Mouse (Mus musculus) G1E (cell line): Measurements from ENCODE around the gene Samd3. TPM values are rescaled to one million over a fixed set of nuclear protein-coding genes. Genes with fewer than 3 reads are reported as not detected.

Experiments used
- ATAC-seq: 2 replicates; pipeline ENCODE4 v1.8.0; 2016; ENCODE audit warnings: mild to moderate bottlenecking; ENCODE audit not compliant: insufficient number of reproducible peaks, poor library complexity, low FRiP score, severe bottlenecking; ENCODE audit errors: extremely low read depth
- DNase-seq: peaks from one replicate; pipeline ENCODE4 v3.0.0; 2012; ENCODE audit warnings: low spot score
- H3K27me3 ChIP-seq: 2 replicates; pipeline ENCODE4 v1.6.1; 2012; ENCODE audit warnings: mild to moderate bottlenecking, low read length, inconsistent platforms; ENCODE audit not compliant: insufficient read depth
- H3K36me3 ChIP-seq: replicated peaks from 2 replicates; pipeline ENCODE3; 2012; ENCODE audit warnings: mild to moderate bottlenecking, inconsistent platforms
- H3K4me1 ChIP-seq: 2 replicates; pipeline ENCODE4 v1.6.1; 2012; ENCODE audit warnings: low read depth, low read length, inconsistent platforms, mixed read lengths; ENCODE audit not compliant: insufficient read depth
- H3K4me3 ChIP-seq: 2 replicates; pipeline ENCODE4 v1.5.1; 2012; ENCODE audit warnings: low read depth, mild to moderate bottlenecking, inconsistent platforms, low read length, moderate library complexity, mixed read lengths
- H3K9me3 ChIP-seq: replicated peaks from 2 replicates; pipeline ENCODE4 v1.6.1; 2012; ENCODE audit warnings: inconsistent platforms
- CTCF ChIP-seq: IDR thresholded peaks from 2 replicates; pipeline ENCODE4 v1.5.1; 2012; ENCODE audit warnings: low read depth, low read length, inconsistent platforms, mixed read lengths
- GATA1 ChIP-seq: IDR thresholded peaks from 2 replicates; pipeline ENCODE4 v1.6.1; 2012; ENCODE audit warnings: borderline replicate concordance, low read length, inconsistent platforms, mixed read lengths
- GATA2 ChIP-seq: IDR thresholded peaks from 2 replicates; pipeline ENCODE4 v1.6.1; 2012; ENCODE audit warnings: low read depth, low read length, inconsistent platforms, borderline replicate concordance
- POLR2AphosphoS5 ChIP-seq: IDR thresholded peaks from 2 replicates; pipeline ENCODE4 v1.6.1; 2012; ENCODE audit warnings: low read depth, low read length, inconsistent platforms; ENCODE audit not compliant: insufficient replicate concordance
- TAL1 ChIP-seq: conservative IDR thresholded peaks from 2 replicates; pipeline ENCODE4 v1.6.1; 2012; ENCODE audit warnings: low read depth, low read length, inconsistent platforms, mixed read lengths
- polyA plus RNA-seq: library from polyadenylated mRNA; stranded (reverse); fragments of >175 nt; gene quantifications from 2 replicates; pipeline ENCODE4 v1.2.3, GENCODE M21; 2012
- total RNA-seq, 2 experiments: library from RNA; stranded (forward) in 1 of 2; stranded (reverse) in 1 of 2; fragments of 200-1000 nt in 1 of 2; fragments of >200 nt in 1 of 2; fragmentation: Nextera tagmentation in 1 of 2; gene quantifications; 2 replicates each; pipeline ENCODE4 v1.2.3; 2014 to 2017

Samd3 gene
- total and polyA plus RNA-seq, 3 experiments = not detected

DNA sequence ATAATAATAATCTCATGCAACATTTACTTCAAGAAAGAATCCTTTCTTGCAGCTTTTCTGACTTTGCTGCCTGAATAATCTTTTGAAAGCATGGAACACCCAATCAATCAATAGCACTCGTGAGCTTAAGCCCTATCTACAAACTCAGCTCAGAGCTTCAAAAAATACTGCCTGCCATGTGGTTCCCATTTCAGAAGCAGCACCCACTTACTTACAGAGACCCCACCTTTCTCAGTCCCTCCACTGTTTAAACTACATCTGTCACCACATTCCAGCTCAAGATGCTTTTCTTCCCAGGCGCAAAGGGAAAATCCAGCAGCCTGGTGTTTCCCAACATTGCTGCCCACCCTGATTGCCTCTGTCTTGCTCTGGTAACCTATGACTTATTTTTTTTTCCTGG is 2.8 kb upstream of the Samd3 start:
- ATAC-seq (no peak), DNase-seq (no peak)
- Histone ChIP-seq H3K4me1 (no peaks in the 10 kb centered on the region), H3K4me3 (no peak overlapping the region), H3K9me3 (no peaks in the 10 kb centered on the region), H3K36me3 (no peaks in the 10 kb centered on the region), H3K27me3 (no peaks in the 10 kb centered on the region)
- TF ChIP-seq TAL1 (no peak), GATA1 (no peak), CTCF (no peak), POLR2AphosphoS5 (no peak), GATA2 (no peak)

DNA sequence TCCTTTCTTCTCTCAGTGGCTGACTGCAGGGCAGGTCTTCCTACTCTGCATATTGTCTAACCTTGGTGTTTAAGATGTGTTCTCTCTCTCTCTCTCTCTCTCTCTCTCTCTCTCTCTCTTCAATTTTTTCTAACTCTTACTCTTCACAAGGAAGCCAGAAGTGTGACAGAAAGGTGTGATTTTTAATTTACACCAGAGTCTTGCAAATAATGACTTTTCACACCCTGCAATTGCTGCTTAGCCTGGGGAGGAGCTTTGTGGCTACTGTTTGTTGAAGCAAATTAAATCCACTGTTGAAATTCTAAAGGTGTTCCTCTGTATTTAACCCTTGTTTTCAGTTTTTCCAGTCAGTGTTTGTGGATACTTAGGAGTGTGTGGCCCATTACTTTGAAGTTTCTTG is 1.3 kb upstream of the Samd3 start:
- no peak for DNase-seq
- TF ChIP-seq GATA1 = no peak
- TF ChIP-seq GATA2 = no peak
- no peak for TF ChIP-seq CTCF
- no peak for TF ChIP-seq POLR2AphosphoS5
- no peak for TF ChIP-seq TAL1
- 0 out of 2 replicates have a peak, but pooled peaks cover 2% of the 10 kb centered on the region for H3K9me3 ChIP-seq
- H3K27me3 ChIP-seq = no peaks in the 10 kb centered on the region
- no peaks in the 10 kb centered on the region for H3K4me1 ChIP-seq
- no peak for ATAC-seq
- H3K36me3 ChIP-seq = no peaks in the 10 kb centered on the region
- H3K4me3 ChIP-seq = no peak overlapping the region

- TF ChIP-seq CTCF (no peak), GATA1 (no peak), TAL1 (no peak), GATA2 (no peak)
- Histone ChIP-seq H3K36me3 (no peaks in the 10 kb centered on the region), H3K4me1 (no peaks in the 10 kb centered on the region), H3K4me3 (no peak overlapping the region), H3K9me3 (peaks cover 10% of the 10 kb centered on the region), H3K27me3 (no peaks in the 10 kb centered on the region)
- ATAC-seq (no peak), DNase-seq (no peak)
Observed at GRCm38 (mm10) chr10:26232071-26232653, 2.7 kb downstream of the Samd3 start.

- no peaks in the 10 kb centered on the region for H3K36me3 ChIP-seq
- no peak for ATAC-seq
- DNase-seq = no peak
- no peaks in the 10 kb centered on the region for H3K27me3 ChIP-seq
- H3K4me1 ChIP-seq = no peaks in the 10 kb centered on the region
- no peak overlapping the region for H3K4me3 ChIP-seq
- peaks cover 10% of the 10 kb centered on the region for H3K9me3 ChIP-seq
- TF ChIP-seq CTCF (no peak), POLR2AphosphoS5 (no peak), GATA2 (no peak), TAL1 (no peak), GATA1 (no peak)
Observed at GRCm38 (mm10) chr10:26238559-26238958, 9.1 kb downstream of the Samd3 start.

DNA sequence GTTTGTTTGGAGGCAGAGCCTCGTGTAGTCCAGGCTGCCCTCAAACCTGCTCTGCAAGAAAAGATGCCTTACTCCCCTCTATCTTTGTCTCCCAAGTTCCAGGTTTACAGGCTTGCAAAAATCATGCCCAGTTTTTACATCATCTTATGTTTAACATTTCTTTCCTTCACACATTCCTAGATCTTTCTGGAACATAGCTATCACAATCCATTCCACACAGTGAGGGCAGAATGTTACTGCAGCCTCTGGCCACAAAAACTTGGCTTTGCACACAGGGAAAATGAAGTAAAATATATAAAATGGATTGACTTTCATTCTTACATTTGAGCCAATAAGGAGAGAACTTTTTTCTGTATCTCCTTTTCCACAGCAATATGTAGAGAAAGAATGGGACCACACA is 9.6 kb downstream of the Samd3 start:
- no peak for ATAC-seq
- H3K27me3 ChIP-seq = no peaks in the 10 kb centered on the region
- TF ChIP-seq GATA2 (no peak), CTCF (no peak), POLR2AphosphoS5 (no peak), GATA1 (no peak), TAL1 (no peak)
- no peak overlapping the region for H3K4me3 ChIP-seq
- H3K36me3 ChIP-seq = no peaks in the 10 kb centered on the region
- H3K9me3 ChIP-seq = peaks cover 10% of the 10 kb centered on the region
- DNase-seq = no peak
- H3K4me1 ChIP-seq = no peaks in the 10 kb centered on the region

GRCm38 (mm10) chr10:26243203-26243602 is 13.7 kb downstream of the Samd3 start:
- TF ChIP-seq POLR2AphosphoS5 (no peak), GATA2 (no peak), GATA1 (no peak), TAL1 (no peak), CTCF (no peak)
- ATAC-seq = no peak
- no peaks in the 10 kb centered on the region for H3K27me3 ChIP-seq
- peaks cover 8% of the 10 kb centered on the region for H3K9me3 ChIP-seq
- H3K4me1 ChIP-seq = no peaks in the 10 kb centered on the region
- DNase-seq = no peak
- no peak overlapping the region for H3K4me3 ChIP-seq
- no peaks in the 10 kb centered on the region for H3K36me3 ChIP-seq

- no peak for ATAC-seq
- no peaks in the 10 kb centered on the region for H3K36me3 ChIP-seq
- no peak for DNase-seq
Observed at GRCm38 (mm10) chr10:26244466-26244865, 15.0 kb downstream of the Samd3 start.

More at GRCm38 (mm10) chr10:26244466-26244865, 15.0 kb downstream of the Samd3 start:
- no peak for TF ChIP-seq CTCF
- TF ChIP-seq GATA2 = no peak
- no peak for TF ChIP-seq TAL1
- no peak for TF ChIP-seq GATA1
- no peak for TF ChIP-seq POLR2AphosphoS5
- Histone ChIP-seq H3K4me3 (no peak overlapping the region), H3K4me1 (no peaks in the 10 kb centered on the region), H3K27me3 (no peaks in the 10 kb centered on the region), H3K9me3 (peaks cover 10% of the 10 kb centered on the region)
